Mouse (Mus musculus) cerebellum, postnatal 10 days (tissue): ENCODE measurements around the gene Dclk1.

Experiments used
- DNase-seq, 2 experiments: peaks; one replicate each; pipeline ENCODE4 v3.0.0; 2021; ENCODE audit warnings: mixed read lengths in 2 of 2

Gene Dclk1

DNA sequence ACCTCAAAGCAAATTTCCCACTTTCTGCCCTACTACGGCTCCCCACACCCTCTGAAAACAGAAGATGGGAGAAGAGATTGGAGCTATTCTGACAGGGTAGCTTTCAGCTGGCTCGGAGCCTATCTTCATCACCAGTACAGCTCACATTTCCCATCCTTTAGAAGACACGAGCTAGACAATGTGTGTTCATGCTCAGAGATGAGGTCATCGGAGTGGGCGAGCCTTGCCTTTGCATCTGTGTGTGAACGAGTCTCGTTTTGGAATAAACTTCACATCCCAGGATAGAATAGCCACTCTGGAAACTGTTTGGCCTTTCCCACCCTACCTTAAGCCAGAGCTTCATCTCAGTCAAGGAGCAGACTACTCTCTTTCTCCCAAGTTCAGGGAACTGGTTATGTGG, 95.5 kb downstream of the Dclk1 start:
- DNase-seq, result no peak

DNA sequence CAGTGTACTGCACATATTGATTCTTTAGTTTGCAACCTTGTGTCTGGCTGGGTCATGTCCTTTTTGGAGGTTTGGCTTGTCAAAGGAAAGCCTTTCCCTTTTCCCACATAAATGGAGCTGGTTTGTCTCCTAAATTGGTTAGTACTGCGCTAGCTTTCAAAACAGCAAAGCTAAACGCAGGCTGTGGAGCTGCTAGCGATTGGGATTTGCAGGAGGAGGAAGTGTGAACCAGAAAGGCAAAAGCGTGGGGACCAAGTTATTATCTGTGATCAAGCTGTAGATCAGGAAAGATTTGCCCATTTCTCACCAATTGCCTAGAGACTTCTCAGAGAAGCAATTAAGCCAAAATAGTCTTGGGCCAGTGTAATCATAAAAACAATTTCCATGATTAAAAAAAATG, 100.3 kb downstream of the Dclk1 start:
- DNase-seq, result no peak

DNA sequence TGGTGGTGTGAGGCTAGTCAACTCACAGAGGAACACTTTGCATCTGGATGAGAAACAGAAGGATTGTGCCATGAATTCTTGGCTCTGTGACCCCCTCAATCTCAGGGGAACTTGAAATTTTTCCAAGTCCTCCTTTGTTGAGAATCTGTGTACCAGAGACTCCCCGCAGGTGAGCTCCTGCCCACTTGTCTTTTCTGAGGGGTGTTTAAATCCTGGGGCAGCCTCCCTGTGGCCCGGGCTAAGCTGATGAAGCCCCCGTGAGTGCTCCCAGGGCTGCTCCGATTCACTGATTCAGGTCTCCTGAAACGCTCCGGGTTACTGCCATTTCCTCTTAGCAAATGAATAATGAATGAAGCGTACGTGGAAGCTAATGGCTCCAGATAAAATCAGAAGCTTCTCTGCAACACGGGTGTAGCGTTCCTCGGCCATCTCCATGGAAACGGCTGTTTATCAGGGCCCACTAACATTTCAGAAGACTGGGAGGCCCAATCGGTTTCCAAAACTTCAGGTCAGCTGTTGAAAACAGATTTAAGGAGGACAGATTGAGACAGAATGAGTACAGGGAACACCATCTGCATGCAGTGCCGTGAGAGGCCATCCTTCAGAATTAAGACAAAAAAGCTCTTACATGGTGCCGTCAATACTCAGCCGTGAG, 105.3 kb downstream of the Dclk1 start:
- DNase-seq, result peak; percentile 39 to 57

DNA sequence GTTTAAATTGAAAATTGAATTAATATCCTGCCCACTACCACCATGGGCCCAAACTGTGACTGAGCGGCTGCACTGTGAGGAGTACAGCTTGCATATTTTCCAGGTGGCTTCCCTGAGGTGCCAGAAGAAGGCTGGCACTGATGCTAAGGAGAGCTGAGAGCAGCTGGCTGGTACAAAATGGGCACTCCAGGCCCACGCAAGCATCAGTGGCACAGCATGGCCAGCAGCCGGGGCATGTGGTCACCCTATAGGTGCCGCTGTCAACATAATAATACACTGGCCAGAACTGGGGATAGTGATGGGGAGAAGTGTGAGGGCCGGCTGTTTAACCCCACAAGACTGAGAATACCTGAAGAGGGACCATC, 105.8 kb downstream of the Dclk1 start:
- peak; percentile 74 to 76 for DNase-seq

DNA sequence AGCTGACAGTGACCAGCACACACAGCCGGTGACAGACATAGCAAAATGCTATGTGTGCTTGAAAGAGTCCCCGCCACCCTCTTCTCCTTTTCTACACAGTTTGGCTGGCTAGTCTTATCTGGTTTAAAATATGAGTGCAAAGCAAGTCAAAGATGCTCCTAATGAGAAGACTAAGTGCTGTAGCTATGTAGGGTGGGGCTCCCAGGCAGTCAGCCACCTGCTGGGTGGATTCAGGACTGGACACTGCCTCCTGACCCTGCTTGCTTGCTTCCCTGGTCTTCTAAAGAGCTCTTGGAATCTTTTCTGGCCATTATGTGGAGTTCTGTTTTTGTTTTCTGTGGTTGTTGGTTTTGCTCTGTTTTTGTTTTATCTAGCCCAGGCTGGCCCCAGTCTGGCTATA, 108.0 kb downstream of the Dclk1 start:
- DNase-seq, result no peak

GRCm38 (mm10) chr3:55351281-55352052, 109.3 kb downstream of the Dclk1 start:
- DNase-seq, result no peak

- DNase-seq, result peak; percentile 57 to 61
Observed at GRCm38 (mm10) chr3:55352529-55352928, 110.4 kb downstream of the Dclk1 start.

DNA sequence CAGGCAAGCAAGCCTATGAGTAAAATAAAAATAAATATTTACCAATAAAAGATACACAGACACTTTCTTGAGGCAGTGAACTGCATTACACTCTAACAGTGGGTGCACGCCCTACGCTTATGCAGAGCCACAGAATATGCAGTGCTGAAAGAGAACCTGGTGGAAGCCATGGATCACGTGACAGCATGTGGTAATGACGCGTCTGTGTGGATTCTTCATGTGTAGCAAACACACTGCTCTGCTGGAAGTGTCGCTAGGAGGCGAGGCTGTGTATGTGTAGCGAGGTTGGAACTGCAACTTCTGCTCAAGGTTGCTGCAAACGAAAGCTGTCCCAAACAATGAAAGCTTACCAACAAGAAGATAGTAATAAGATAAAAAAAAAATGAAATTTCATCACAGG, 111.0 kb downstream of the Dclk1 start:
- no peak for DNase-seq

- DNase-seq, result peak; percentile 58 to 68
Observed at GRCm38 (mm10) chr3:55353909-55354511, 111.8 kb downstream of the Dclk1 start.

DNA sequence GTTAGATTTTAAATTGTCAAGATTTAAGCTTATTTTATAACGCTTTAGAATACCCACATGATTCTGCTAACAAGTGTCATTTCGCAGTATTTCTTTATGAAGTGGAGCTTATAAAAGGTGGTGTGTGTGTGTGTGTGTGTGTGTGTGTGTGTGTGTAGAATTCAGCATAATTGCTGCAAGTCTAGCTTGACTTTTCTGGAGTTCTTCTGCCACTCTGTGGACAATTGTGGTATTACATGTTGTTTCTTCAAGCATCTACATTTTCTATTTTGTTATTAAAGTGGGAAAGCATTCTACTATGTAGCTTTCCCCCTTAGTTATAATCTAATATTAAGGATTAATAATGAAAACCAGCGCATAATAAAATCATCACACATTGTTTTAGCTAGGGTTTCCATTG, 112.6 kb downstream of the Dclk1 start:
- peak; percentile 81 to 89 for DNase-seq

- DNase-seq, result peak in 1 of 2 experiments; percentile 40
Observed at GRCm38 (mm10) chr3:55358486-55358885, 116.3 kb downstream of the Dclk1 start.

DNA sequence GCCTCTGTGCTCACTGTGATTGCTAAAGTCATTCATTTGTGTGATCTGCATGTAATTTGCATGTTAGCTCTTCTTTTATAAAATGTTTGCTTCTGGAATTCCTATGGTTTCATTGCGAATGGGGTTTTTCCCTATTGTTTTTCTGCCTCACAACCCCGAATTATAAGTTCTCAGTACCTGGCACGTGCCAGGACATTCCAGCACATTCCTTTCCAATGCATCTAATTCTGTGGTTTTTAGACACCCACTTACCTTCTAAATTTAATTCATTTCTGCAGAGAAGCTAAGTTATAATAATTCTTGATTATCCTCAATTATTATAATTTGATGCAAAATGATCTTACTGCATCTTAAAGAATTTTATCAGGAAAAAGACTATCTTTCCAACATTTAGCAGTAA, 118.7 kb downstream of the Dclk1 start:
- no peak for DNase-seq

- no peak for DNase-seq
Observed at GRCm38 (mm10) chr3:55367166-55367565, 125.0 kb downstream of the Dclk1 start.

- no peak for DNase-seq
Observed at GRCm38 (mm10) chr3:55369156-55369555, 127.0 kb downstream of the Dclk1 start.

GRCm38 (mm10) chr3:55373689-55374088, 131.5 kb downstream of the Dclk1 start:
- peak; percentile 88 to 91 for DNase-seq

- DNase-seq, result no peak
Observed at GRCm38 (mm10) chr3:55378591-55378990, 136.4 kb downstream of the Dclk1 start.

GRCm38 (mm10) chr3:55380471-55380870, 138.3 kb downstream of the Dclk1 start:
- peak in 1 of 2 experiments; percentile 12 for DNase-seq

- peak; percentile 16 to 23 for DNase-seq
Observed at GRCm38 (mm10) chr3:55392605-55393004, 150.4 kb downstream of the Dclk1 start.

GRCm38 (mm10) chr3:55393549-55393948, 151.4 kb downstream of the Dclk1 start:
- DNase-seq, result no peak

DNA sequence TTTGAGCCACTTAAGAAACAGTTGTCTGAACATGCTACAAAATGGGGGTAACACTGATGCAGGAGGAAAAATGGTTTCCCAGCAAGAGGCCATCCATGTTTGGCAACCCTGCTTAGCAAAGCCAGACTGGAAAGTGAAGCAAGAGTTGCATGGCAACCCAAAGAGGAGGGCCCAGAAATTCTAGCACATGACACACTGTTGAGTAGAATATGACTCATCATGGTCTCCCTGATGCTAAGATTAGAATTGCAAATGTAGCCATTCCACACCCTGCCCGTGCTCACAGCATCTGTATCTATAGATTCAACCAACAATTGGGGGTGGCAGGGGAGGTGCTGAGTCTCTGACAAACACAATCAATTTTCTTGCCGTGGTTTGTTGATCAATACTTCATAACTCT, 154.6 kb downstream of the Dclk1 start:
- DNase-seq, result no peak

DNA sequence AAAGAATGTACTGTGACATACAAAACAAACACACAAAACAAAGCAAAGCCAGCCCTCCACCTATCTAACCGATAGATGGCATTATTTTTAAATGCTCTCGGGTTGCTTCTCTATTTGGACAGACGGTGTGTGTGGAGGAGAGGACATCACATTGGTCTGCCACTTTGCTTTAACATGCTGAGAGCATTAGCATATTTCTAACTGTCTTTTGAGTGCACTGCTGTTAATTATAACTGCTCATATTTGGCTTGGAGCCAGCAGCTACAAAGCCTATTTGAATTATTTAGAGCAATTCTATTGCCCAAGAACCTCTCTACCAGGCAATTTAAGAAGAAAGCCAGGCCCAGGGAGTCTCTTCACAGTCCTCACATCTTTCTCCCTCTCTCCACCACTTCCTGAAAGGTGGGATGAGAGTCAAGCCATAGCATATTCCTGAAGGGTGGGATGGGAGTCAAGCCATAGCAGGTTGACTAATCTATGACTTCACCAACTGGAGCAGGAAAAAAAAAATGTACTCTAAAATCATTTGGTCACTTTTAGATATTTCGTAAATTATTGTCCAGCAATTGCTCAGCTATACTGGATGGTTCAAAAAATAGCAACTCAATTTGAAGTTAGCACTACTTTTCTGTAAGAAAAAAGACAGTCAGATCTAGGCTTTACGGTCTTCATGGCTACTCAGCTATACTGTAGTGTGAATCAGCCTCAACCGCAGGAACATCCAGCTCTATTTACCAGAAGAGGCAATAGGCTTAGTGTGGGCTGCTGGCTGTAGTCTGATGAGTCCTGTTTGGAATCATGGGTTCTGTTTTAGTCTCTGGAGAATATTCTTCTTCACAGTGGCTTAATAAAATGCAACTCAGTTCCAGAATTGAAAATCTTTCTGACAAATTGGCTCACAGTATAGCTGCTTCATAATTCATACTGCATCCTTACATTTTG, 155.9 kb downstream of the Dclk1 start:
- DNase-seq, result peak; percentile 18 to 28

DNA sequence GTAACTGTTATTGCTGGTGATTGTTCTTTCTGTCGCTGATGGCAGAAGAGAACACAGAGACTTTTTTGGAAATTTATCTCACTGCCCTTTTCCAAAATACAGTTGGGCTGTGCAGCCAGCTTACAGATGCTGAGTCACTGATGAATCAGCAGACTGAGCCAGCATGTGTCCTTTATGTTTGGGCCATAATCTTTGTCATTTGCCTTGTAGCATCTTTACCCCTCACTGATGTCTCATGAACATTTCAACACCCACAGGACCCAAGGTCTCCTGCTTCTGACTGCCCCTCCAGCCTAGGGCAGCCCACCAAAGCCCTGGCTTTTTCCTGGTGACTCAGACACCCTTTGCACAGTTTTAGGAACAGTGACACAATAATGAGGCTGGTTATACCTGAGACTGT, 159.1 kb downstream of the Dclk1 start:
- no peak for DNase-seq

GRCm38 (mm10) chr3:55404751-55405150, 162.6 kb downstream of the Dclk1 start:
- DNase-seq, result no peak
